Mouse (Mus musculus): ENCODE measurements around the gene Hspb2.

The Hspb2 gene

GRCm38 (mm10) chr9:50752054-50752602 is at the start of gene Hspb2:
Gene Hspb2, minus strand, starts transcription at chr9:50752354.
- DNase-seq (ENCODE audit: low read depth, low spot score) = no peak

- peak; percentile 84 for DNase-seq (ENCODE audit: low read depth, low spot score)
Observed at GRCm38 (mm10) chr9:50800985-50801384, 48.8 kb upstream of the Hspb2 start.

- DNase-seq (ENCODE audit: low read depth, low spot score) = no peak
Observed at GRCm38 (mm10) chr9:50798368-50798767, 46.2 kb upstream of the Hspb2 start.

- no peak for DNase-seq (ENCODE audit: low read depth, low spot score)
Observed at GRCm38 (mm10) chr9:50797641-50798040, 45.5 kb upstream of the Hspb2 start.

GRCm38 (mm10) chr9:50796776-50797175 is 44.6 kb upstream of the Hspb2 start:
- DNase-seq (ENCODE audit: low read depth, low spot score) = no peak

- DNase-seq (ENCODE audit: low read depth, low spot score) = no peak
Observed at GRCm38 (mm10) chr9:50795266-50795665, 43.1 kb upstream of the Hspb2 start.

- DNase-seq (ENCODE audit: low read depth, low spot score) = peak; percentile 71
Observed at GRCm38 (mm10) chr9:50782155-50782554, 30.0 kb upstream of the Hspb2 start.

- DNase-seq (ENCODE audit: low read depth, low spot score) = no peak
Observed at GRCm38 (mm10) chr9:50776162-50776760, 24.1 kb upstream of the Hspb2 start.

GRCm38 (mm10) chr9:50775662-50776126 is 23.5 kb upstream of the Hspb2 start:
- DNase-seq (ENCODE audit: low read depth, low spot score) = peak; percentile 34

GRCm38 (mm10) chr9:50774991-50775612 is 22.9 kb upstream of the Hspb2 start, which contains the start of the genes Alg9 and 1110032A03Rik:
Gene Alg9, plus strand, starts transcription at chr9:50775019.
Gene 1110032A03Rik, minus strand, starts transcription at chr9:50775520.
- peak; percentile 93 for DNase-seq (ENCODE audit: low read depth, low spot score)

- no peak for DNase-seq (ENCODE audit: low read depth, low spot score)
Observed at GRCm38 (mm10) chr9:50774026-50774462, 21.9 kb upstream of the Hspb2 start.

- DNase-seq (ENCODE audit: low read depth, low spot score) = no peak
Observed at GRCm38 (mm10) chr9:50770011-50770410, 17.9 kb upstream of the Hspb2 start.

- DNase-seq (ENCODE audit: low read depth, low spot score) = peak; percentile 99
Observed at GRCm38 (mm10) chr9:50768107-50769002, 16.2 kb upstream of the Hspb2 start, which contains the start of gene Fdxacb1. Gene Fdxacb1, plus strand, starts transcription at chr9:50768236.

- DNase-seq (ENCODE audit: low read depth, low spot score) = no peak
Observed at GRCm38 (mm10) chr9:50767531-50768106, 15.5 kb upstream of the Hspb2 start.

- DNase-seq (ENCODE audit: low read depth, low spot score) = peak; percentile 40
Observed at GRCm38 (mm10) chr9:50763331-50763730, 11.2 kb upstream of the Hspb2 start.

- no peak for DNase-seq (ENCODE audit: low read depth, low spot score)
Observed at GRCm38 (mm10) chr9:50761520-50762243, 9.5 kb upstream of the Hspb2 start.

- DNase-seq (ENCODE audit: low read depth, low spot score) = no peak
Observed at GRCm38 (mm10) chr9:50756711-50757110, 4.6 kb upstream of the Hspb2 start.

- no peak for DNase-seq (ENCODE audit: low read depth, low spot score)
Observed at GRCm38 (mm10) chr9:50753947-50754346, 1.8 kb upstream of the Hspb2 start.

GRCm38 (mm10) chr9:50752784-50753615 is 846 bp upstream of the Hspb2 start:
- no peak for DNase-seq (ENCODE audit: low read depth, low spot score)

GRCm38 (mm10) chr9:50751323-50751722 is 831 bp downstream of the Hspb2 start, which contains the start of gene Cryab:
Gene Cryab, plus strand, starts transcription at chr9:50751325.
- DNase-seq (ENCODE audit: low read depth, low spot score) = no peak
